Mouse (Mus musculus): ENCODE measurements around the gene Osbpl8.

DNA sequence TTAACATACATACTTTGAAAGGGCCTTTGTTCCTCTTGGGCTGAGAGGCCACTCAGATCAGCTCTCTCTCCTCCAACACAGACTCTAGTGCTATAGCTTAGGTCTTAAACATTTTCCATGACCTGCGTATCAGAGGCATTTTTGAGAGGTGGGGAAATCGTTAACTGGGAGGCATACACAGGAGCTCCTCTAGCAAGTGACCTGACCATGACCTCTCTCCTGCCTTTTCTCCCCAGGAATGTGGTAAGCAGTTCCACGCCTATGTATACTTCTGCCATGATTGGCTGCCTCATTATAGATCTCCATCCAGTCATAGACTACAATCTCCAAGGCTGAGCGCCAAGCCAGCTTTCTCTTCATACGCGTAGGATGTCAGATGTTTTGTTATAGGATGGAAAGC, 148.7 kb downstream of the Osbpl8 start:
- TF ChIP-seq POLR2A (IDR thresholded peaks at IDR 0.05; ENCODE audit: low read depth, low read length) (no peak), CTCF (conservative IDR thresholded peaks at IDR 0.05; ENCODE audit: insufficient read depth, insufficient read length, low read depth, low read length) (no peak)
